Mouse (Mus musculus) spleen, embryonic (tissue): ENCODE data around the gene Fam208b.

Experiments
- CTCF ChIA-PET: fragments of 350-600 bp; sonication (Branson Sonifier 250); formaldehyde crosslinking; loops from one replicate; lab custom pipeline; 2022; lab: Charles Lee

Fam208b gene

DNA sequence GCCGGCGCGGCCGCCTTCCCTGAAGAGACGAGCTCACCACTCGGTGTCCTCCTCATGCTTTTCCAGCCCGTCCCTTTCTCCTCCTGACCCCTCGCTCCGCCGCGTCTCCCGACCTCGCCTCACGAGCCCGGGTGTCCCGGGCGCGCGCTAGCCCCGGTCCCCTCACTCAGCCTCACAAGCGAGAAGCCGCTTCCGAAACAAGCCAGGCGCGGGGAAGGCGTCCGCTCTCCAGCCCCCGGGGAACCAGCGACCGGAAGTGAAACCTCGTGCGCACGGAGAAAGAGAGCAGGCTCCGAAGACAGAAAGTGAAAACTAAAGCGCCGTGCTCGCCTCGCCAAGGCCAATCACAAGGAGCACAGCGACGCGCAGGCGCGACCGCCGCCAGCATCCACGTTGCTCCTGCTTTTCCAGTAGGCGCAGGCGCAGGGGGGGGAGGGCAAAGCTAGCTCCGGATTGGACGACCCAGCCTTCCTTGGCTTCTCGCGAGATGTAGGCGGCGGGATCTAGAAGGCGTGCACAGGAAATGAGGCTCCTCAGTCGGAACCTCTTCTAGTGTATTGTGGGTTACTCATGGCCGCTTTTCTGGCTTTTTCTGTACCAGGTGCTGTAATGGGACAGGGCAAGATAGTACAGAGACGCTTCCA is at the start of gene Fam208b:
TSS of gene Fam208b (minus strand) at position 314 of the 644 bp plus-strand sequence.
- CTCF ChIA-PET, result interaction anchor here (0.6 kb wide), 1 partner anchor 22 kb away, joined by 6 read pairs; no protein-coding TSS in a partner anchor

DNA sequence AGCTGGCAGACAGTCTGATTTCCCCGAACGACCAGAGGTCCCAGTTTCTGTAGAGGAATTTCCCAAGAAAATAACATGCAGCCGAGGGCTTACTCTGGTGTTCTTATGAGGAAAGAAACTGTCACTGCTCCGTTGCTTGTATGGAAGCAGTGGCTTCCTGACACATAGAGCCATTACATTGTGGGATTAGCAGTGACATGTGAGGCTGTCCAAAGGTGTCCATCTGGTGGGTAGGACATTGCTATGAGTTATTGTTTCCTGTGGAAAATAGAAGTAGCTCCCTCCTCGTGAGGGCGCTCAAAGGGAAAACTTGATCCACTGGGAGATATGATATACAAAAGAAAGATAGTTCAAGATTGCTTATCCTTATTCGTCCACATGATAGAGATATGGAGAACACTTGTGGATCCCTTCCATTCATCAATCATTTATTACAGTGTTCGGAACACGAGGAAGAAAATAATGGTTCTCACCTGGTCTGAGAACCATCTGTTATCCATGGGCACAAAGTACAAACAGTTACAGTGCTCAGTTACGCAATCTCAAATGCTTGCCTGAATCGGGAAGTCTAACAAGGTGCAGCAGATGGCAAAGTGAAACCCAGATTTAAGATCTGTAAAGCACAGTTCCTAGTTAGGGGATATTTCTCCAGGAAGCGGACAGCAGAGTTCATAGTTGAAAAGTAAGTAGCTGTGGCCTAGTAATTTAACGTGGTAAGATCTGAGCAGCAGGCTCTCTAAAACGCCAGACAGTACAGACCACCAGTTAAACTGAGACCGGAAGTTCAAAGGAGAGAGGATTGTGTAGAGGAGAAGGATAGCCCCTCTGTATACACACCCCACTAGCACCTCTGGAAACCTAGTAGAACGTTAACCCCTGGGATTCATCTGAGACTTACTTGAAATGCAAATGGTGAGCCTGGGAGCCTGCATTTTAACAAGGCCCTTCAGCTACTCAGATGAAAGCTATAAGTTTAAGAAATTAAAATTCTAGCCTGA is 48.6 kb upstream of the Fam208b start:
- CTCF ChIA-PET, result interaction anchor here (0.7 kb wide), 1 partner anchor 250 kb away, joined by 16 read pairs; no protein-coding TSS in a partner anchor

DNA sequence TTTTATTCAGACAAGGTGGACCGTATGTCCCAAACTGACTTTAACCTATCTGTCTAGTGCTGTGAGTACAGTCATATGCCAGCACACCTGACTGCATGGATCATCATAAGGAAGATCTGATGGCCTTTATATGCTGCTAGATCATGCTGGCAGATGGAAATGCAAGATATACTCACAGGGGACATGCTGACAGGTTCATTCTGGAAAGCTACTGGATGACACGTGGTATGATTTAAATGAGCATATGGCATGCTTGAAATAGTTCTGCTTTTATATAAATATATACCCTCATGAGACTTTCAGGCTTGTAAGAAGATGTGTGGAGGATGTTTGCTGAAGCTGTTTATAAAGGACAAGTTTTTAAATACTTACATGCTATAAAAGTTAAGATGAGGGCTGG is 43.5 kb upstream of the Fam208b start:
- CTCF ChIA-PET, result no interaction called here

DNA sequence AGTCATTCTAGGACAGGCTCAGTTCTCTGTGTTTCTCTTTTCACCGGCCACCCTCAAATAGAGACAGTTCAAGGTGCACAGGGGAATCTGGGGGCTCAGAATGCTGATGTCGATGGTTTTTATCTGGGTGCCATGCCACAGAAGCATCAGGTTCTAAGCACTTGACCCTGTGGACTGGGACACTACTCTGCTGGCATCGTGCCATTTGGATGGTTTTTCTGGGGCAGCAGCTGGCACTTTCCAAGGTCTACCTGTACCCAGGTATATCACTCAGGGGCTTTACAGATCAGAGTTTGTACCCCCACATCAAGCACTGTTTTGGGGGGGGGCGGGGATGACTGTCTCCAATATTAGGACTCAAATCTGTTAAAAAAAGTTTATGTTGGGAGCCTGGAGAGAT is 39.7 kb upstream of the Fam208b start:
- CTCF ChIA-PET, result no interaction called here

DNA sequence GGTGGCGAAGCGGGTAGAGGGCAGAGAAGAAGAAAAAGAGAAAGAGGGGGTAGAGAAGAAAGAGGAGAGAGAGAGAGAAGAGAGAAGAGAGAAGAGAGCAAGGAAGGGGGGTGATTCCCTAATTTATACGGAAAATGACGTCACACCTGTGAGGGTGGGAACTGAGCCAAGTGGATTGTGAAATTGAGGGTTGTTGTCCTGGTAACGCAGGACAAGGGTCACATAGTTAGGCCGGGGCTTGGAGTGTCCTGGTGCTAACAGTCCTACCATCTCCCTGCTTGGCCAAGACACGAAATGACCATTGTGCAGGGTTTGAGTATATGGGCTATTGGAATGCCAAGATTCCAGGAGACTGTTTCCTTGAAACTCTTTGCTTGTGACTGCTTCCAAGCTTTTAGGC is 35.7 kb upstream of the Fam208b start:
- CTCF ChIA-PET, result no interaction called here

DNA sequence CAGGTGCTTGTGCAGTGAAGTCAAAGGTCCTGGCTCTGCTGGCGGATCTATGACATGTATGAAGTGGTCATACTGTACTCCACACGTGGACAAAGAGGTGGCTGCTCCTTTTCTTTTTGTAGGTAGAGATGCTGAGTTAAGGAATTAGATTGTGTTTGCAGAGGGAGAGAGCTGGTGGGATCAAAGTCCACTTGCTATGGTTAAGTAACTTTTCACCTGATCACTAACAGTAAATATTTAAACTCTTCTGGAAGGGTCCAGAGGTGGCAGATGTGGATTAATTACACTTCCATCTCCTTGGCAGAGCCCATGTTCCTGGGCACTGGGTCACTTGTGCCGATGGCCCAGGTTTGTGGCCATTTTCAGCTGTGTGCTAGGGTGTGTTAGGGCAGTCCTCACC is 35.0 kb upstream of the Fam208b start:
- CTCF ChIA-PET, result no interaction called here

DNA sequence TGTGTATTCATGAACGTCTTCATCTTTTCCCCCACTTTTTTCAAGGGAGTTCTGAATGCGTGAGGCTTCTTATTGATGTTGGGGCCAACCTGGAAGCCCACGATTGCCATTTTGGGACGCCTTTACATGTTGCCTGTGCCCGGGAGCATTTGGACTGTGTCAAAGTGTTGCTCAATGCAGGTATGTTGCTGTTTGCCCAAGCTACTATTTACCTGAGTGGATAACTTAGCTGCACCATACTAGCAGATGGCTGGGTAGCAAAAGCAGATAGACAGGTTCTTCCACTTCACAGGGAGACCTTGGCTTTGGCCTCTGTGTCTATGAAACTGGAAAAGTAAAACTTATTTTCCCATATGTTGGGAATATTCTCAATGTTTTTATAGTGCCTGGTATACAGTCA is 34.0 kb upstream of the Fam208b start:
- CTCF ChIA-PET, result no interaction called here

DNA sequence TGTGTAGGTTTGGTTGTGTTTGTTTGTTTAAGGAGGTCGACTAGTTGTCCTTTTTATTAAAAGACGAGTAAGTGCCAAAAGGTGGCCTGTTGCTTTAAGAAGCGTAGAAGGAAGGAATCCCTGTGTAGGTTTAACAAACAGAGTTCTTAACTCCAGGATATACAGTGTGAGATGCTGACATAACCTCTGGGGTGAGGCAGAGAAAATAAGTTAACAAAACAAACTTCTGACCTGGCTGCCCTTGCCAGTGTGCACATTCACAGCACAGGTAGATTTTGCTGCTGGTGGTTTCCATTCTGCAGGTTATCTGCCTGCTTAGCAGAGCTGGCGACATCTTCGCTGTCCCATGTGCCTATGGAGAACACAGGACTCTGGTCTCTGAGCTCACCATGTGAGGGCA is 31.6 kb upstream of the Fam208b start:
- CTCF ChIA-PET, result no interaction called here

DNA sequence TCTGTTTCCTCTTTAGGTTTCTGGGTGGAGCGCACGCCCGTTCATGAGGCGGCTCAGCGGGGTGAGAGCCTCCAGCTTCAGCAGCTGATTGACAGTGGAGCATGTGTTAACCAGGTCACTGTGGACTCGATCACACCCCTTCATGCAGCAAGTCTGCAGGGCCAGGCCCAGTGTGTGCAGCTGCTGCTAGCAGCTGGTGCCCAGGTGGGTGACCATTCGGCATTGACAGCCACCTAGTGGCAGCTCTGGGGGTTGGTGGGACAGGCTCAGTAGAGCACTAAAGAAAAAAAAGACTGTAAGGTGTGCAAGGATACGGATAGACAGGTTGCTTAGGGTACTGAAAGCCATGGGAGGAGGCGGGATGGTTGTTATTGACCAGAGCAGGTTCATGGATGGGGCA is 31.1 kb upstream of the Fam208b start:
- CTCF ChIA-PET, result interaction anchor here (0.5 kb wide), 1 partner anchor 44 kb away, joined by 10 read pairs; no protein-coding TSS in a partner anchor

DNA sequence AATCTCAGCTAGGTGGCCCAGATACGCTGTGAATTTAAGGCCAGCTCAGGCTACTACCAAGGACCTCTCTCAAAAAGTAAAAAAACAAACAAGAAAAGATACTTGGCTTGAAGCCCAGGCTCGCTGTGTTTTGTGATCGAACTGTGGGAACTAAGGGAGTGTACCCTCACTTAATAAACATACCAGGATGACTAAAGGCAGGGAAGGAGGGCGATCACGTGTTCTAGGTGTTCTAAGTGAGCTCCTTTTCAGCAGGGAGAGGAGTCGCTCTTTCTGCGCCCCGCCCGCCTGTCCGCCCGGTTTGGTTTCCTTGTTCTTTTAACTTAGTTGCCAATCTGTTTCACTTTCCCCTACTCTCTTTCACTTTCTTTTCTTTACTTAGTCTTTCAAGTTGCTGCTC is 25.9 kb upstream of the Fam208b start:
- CTCF ChIA-PET, result interaction anchor here (0.5 to 0.6 kb wide), 2 partner anchors 23 to 123 kb away, joined by 3 to 8 read pairs; no protein-coding TSS in a partner anchor

DNA sequence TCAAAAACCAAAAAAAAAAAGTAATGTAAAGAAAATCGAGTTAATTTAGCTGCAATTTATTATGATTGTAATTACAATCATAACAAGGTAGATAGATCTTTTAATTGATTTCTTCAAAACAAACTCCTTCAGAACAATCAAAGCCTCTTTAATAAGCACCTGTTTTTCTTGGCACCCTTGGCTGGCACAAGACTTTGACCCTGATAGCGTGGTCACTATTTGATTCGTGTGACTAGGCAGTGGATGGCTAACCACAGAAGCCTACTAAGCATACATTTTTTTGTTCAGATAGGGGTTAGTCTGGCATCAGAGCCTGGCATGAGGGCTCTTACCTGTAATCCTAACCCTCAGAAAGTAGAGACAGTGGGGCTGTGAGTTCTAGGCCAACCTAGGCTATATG is 24.2 kb upstream of the Fam208b start:
- CTCF ChIA-PET, result no interaction called here

DNA sequence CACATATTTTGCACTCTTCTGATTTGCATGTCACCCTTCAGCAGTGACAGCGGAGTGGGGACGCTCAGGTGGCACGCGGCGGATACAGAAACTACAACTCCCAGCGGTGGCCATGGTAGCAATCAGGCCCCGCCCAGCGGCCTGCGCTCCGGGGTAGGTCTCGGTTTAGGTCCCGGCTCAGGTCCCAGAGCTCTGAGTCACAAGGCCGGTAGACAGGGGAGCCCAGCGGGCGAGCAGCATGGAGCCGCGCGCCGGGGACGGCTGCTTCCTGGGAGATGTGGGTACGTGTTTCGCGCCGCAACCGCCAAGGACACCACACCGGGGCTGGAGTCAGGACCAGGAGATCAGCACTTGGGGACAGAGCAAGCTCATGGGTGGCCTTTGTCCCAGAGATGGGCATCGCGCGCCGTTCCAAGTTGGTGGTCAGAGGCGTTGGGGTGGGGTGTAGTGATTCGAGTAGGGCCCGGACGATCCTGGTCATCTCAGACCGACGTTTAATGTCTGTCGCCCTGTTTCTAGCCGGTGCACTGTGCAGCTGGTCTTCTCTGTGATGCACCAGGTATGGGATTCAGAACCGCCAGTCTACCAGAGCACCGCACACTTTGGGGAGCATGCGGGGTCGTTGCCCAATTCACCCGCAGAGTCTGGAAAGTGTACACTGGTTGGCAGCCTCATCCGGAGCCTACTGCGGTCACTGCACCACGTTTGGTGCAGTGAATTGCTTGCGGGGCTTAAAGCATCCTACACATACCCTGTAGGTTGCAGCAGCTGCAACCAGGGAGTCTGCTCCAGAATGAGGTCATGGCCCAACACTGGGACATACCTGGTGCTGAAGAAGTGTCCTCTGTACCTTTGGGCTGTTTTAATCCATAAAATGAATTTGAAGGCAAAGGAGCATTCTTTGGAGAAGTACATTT is 23.2 kb upstream of the Fam208b start, which contains the start of gene Asb13:
TSS of gene Asb13 (plus strand) at position 138 of the 917 bp plus-strand sequence.
- CTCF ChIA-PET, result interaction anchor here (0.6 kb wide), 1 partner anchor 40 kb away, joined by 3 read pairs; no protein-coding TSS in a partner anchor

DNA sequence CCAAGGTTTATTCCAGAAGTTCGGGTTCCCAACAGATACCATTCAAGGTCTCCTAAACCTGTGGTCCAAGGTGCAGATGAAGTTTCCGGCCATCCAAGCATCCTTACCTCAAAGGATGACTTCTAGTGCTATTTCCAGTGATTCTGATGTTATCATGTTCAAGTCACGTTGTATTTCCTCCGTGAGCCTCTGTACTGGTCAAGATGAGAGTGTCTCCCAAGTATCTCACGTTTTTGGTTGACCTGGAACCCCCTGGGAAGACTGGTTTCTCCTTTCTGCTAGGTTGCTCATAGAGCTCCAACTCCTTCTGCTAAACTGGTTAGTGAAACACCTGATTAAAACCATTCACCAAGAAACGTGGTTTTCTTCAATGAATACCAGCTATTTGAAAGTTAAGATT is 22.2 kb upstream of the Fam208b start:
- CTCF ChIA-PET, result interaction anchor here (0.6 to 0.7 kb wide), 2 partner anchors 103 to 168 kb away, joined by 4 to 7 read pairs; no protein-coding TSS in a partner anchor

DNA sequence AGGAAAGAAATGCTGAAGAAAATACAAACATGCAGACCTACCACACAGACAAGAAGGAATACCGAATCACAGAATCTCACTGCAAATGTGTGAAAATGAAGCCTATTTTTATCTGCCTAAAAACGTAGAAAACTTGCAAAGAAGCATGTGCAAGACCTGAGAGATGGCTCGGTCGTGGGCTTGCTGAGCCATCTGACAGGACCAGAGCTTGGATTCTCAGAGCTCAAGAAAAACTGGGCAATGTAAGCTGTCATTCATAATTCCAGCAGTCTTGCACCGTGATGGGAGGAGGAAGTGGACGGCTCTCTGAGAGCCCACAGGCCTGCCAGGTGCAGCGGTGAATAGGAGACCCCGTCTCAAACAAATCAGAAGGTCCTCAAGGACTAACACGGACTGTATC is 21.6 kb upstream of the Fam208b start:
- CTCF ChIA-PET, result no interaction called here

DNA sequence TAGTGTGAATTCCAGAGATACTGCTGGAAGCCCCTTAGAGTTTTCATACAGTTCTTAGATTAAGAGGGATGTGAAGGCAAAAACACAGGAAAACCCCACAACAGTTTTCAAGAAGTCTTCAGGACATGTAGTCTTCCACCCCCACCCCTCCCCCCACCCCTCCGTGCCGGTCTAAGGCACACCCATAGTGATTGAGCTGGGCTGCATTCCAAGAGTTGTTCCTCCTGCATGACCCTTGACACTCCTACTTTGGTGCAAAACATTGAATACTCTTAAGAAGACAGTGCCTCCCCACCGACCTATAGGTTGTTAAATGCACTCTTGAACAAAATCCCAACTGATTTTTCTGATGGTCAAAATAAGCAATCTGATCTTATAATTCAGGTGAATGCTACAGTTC is 17.2 kb upstream of the Fam208b start:
- CTCF ChIA-PET, result no interaction called here

DNA sequence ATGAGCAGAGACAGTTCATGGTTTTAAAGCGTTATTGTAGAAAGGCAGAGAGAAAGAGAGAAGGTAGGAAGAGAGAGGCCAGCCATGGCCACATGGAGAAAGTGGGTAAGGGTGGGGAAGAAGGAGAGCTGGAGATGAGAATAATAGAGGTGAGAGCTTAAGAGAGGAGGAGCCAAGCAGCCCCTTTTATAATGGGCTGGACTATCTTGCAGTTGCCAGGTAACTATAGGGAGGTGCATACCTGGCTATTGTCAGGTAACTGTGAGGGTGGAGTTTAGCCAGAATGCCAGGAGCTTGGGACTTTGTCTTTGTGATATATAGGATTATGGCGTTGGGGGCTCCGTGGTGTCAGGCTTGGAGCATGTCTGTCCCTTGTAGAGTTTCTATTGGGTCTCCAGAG is 16.2 kb upstream of the Fam208b start:
- CTCF ChIA-PET, result interaction anchor here (0.6 kb wide), 1 partner anchor 266 kb away, joined by 4 read pairs; no protein-coding TSS in a partner anchor

DNA sequence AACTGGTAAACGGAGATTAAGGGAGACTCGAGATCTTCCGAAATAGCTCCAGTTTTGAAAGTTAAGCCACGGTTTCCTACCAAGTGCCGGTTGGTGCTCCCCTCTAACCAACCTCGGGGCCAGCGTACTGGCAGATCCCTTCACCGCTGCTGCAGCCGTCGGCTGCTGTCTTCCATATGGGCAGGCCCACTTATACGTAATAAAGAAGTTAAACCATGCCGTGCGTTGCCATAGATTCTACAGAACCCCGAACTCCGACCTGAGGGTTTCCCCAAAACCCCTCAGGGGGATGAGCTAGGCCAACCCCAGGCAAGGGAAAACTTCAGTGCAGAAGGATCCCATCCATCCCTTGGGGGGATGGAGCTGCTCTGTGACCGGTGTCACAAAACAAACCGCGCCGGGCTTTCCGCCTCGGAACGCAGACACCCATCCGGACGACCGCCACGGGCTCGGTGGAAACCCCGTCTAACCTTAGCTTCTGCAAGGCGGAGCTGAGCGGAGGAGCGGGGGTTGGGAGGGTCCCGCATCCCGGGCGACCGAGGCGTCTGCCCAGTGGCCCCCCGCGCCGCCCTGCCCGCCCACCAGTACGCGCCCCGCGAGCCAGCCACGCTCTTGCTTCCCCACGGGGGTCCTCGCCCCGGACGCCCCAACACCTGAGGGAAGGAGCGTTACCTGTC is 652 bp downstream of the Fam208b start:
- CTCF ChIA-PET, result interaction anchor here (0.6 to 0.9 kb wide), 2 partner anchors 20 to 21 kb away, joined by 3 to 6 read pairs; no protein-coding TSS in a partner anchor

DNA sequence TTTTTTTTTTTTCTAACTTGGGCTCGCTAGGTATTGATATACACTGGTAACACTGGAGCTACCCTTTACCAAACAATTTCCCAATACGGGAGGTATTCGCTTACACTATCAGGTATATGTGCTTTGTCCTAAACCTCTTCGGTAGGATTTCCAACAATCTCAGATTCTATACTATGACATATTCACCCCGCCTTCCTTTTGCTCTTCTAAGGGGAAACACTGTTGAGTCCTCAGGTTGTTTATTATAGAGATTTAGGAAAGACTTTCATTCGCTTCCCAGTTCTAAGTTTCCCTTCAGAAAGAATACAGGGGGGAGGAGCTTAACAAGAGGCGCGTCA is 1.2 kb downstream of the Fam208b start:
- CTCF ChIA-PET, result interaction anchor here (0.7 to 0.9 kb wide), 2 partner anchors 19 to 39 kb away, joined by 3 to 6 read pairs; no protein-coding TSS in a partner anchor

DNA sequence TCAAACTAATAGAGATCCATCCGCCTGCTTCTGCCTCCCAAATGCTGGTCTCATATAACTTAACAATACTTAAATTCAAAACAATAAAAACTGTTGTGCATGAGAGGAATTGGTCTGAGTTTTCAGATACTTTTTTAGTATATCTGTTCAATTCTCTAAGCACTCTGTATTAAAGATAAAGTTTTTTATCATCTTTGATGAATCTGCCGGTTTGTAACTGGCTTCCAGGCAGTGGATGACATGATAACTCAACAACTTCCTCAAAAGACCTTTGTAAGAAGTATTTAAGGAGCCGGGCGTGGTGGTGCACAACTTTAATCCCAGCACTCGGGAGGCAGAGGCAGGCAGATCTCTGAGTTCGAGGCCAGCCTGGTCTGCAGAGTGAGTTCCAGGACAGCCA is 14.7 kb downstream of the Fam208b start:
- CTCF ChIA-PET, result no interaction called here

DNA sequence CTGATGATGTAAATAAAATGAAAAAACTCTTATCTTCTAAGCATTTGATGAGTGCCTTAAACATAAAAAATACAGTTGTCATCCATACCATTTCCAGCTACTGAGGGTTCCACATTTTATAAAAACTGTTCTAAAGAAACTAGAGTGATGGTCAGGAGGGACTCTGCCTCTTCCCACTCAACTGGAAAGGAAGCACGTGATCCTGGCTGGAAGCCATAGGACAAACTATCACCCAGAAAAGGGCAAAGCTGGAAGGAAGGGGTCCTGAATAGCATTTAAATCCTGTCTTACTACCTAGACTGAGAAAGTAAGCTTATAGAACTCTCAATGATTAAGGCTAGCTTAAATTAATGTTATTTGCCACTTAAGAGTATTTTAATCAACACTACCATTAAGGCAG is 16.6 kb downstream of the Fam208b start:
- CTCF ChIA-PET, result interaction anchor here (0.7 kb wide), 1 partner anchor 39 kb away, joined by 3 read pairs; the partner anchor contains the start of gene Asb13
